Mouse (Mus musculus): ENCODE data around the gene Pnck. TPM values are rescaled to one million over a fixed set of nuclear protein-coding genes. Genes with fewer than 3 reads are reported as not detected.

Gene Pnck
- total and polyA plus RNA-seq, 2 experiments: 0.07 TPM; not detected in 1

DNA sequence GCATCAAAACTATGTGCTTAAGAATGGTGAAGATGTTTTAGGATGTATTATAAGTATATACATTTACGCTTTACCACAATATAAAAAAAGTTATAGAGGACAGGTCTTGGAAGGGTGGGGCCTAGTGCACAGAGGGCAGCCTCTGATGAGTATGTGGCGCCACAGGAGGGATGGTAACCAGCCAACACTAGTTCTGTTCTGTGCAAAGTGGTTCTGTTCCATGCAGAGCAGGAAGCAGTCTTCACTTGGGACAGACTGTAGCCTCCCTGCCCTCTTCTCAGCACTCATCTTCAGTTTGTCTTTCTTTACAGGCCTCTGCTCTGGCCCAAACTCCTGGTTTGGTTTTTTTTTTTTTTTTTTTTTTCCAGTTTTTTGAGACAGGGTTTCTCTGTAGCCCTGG, 24.2 kb upstream of the Pnck start:
- H3K79me2 ChIP-seq (ENCODE audit: control insufficient read depth, insufficient read depth, low read length): no peaks in the 10 kb centered on the region
- H3K36me3 ChIP-seq (ENCODE audit: control insufficient read depth, insufficient read depth, low read length): peaks cover 19% of the 10 kb centered on the region
- peaks cover 12% of the 10 kb centered on the region; the same call in 1 of the 2 replicates for H3K4me1 ChIP-seq (ENCODE audit: control insufficient read depth, insufficient read depth, low read length)
- H3K4me3 ChIP-seq (ENCODE audit: insufficient read depth, low read depth, low read length): no peak overlapping the region
- no peak overlapping the region for H3K27ac ChIP-seq (replicated peaks; ENCODE audit: insufficient read depth, low read depth, low read length)
- DNase-seq (ENCODE audit: extremely low read depth, low read depth, low spot score): no peak
- H3K9ac ChIP-seq (ENCODE audit: low read depth, low read length): no peak overlapping the region
- 96% methylated on average over 2 of the region's 2 CpGs for WGBS
- no peaks in the 10 kb centered on the region for H3K27me3 ChIP-seq (ENCODE audit: control insufficient read depth, insufficient read depth, low read length)
- no peak for TF ChIP-seq CTCF (IDR thresholded peaks at IDR 0.05; ENCODE audit: low read depth, low read length)
- no peak for TF ChIP-seq POLR2A (IDR thresholded peaks at IDR 0.05; ENCODE audit: extremely low read depth, insufficient read depth, low read length)

- no peak overlapping the region for H3K4me3 ChIP-seq (ENCODE audit: insufficient read depth, low read depth, low read length)
- H3K27ac ChIP-seq (replicated peaks; ENCODE audit: insufficient read depth, low read depth, low read length): no peak overlapping the region
- 95% methylated on average over 4 of the region's 4 CpGs for WGBS
- H3K36me3 ChIP-seq (ENCODE audit: control insufficient read depth, insufficient read depth, low read length): no peaks in the 10 kb centered on the region; the same call in 1 of the 2 replicates
- no peak overlapping the region for H3K9ac ChIP-seq (ENCODE audit: low read depth, low read length)
- H3K27me3 ChIP-seq (ENCODE audit: control insufficient read depth, insufficient read depth, low read length): no peaks in the 10 kb centered on the region
- peaks cover 5% of the 10 kb centered on the region for H3K4me1 ChIP-seq (ENCODE audit: control insufficient read depth, insufficient read depth, low read length)
- TF ChIP-seq POLR2A (IDR thresholded peaks at IDR 0.05; ENCODE audit: extremely low read depth, insufficient read depth, low read length) (no peak), CTCF (IDR thresholded peaks at IDR 0.05; ENCODE audit: low read depth, low read length) (no peak)
- no peaks in the 10 kb centered on the region for H3K79me2 ChIP-seq (ENCODE audit: control insufficient read depth, insufficient read depth, low read length)
- no peak for DNase-seq (ENCODE audit: extremely low read depth, low read depth, low spot score)
Measured at GRCm38 (mm10) chrX:73676668-73677067, 16.8 kb upstream of the Pnck start.

DNA sequence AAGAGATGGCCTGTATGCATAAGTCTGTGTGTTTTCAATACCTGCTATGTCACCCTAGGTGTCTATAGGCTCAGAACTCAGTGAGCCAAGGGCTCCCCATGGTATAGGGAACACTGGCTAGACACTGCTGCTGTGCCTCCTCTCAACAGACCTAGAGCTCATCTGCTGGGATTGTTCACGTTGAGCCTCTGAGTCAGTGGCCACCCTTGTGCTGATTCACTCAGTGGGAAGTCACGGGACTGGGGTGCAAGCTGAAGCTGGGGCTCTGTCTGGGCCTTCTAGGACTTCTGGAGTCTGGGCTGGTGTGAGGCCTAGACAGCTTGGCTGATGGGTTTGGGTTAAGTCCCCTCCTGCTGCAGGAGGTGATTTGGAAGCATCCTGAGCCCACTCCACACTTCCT, 15.3 kb upstream of the Pnck start:
- Histone ChIP-seq H3K4me3 (ENCODE audit: insufficient read depth, low read depth, low read length) (no peak overlapping the region), H3K27me3 (ENCODE audit: control insufficient read depth, insufficient read depth, low read length) (no peaks in the 10 kb centered on the region)
- WGBS: 94% methylated on average over 2 of the region's 2 CpGs

DNA sequence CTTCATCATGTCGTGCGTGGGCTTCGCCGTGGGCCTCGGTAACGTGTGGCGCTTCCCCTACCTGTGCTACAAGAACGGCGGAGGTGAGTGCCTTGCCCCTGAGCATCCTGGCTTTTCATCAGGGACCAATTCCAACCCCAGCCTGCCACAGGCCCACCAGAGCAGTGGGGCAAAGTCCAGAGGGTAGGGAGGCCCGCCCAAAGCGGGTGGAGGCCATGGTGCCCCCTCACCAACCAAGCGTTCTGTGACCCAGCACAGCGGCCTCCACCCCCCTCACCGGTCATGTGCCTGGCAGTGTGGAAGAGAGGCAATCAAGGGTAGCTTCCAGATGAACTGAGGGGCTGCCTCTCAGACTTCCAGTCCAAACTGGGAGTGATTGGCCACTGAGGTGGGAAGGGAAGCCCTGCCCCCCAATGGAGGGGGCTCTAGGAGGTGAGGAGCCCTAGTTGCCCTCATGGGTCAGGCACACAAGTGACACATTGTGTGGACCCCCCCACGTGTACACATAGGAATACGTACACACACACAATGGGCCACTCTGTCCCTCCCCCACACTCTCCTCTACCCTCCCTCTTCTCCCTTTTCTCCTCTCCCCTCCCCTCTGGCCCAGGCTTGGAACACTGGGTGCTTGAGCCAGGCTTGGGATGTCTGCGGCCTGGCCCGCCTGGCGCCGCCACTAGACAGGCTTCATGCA, 14.2 kb upstream of the Pnck start:
- Histone ChIP-seq H3K4me3 (ENCODE audit: insufficient read depth, low read depth, low read length) (peak overlapping the region; percentile 63), H3K79me2 (ENCODE audit: control insufficient read depth, insufficient read depth, low read length) (no peaks in the 10 kb centered on the region), H3K4me1 (ENCODE audit: control insufficient read depth, insufficient read depth, low read length) (peaks cover 5% of the 10 kb centered on the region), H3K9ac (ENCODE audit: low read depth, low read length) (peak overlapping the region; percentile 55), H3K27me3 (ENCODE audit: control insufficient read depth, insufficient read depth, low read length) (no peaks in the 10 kb centered on the region), H3K27ac (replicated peaks; ENCODE audit: insufficient read depth, low read depth, low read length) (no peak overlapping the region), H3K36me3 (ENCODE audit: control insufficient read depth, insufficient read depth, low read length) (no peaks in the 10 kb centered on the region)
- WGBS: 44% methylated on average over 19 of the region's 20 CpGs
- no peak for DNase-seq (ENCODE audit: extremely low read depth, low read depth, low spot score)
- TF ChIP-seq POLR2A (IDR thresholded peaks at IDR 0.05; ENCODE audit: extremely low read depth, insufficient read depth, low read length) (no peak), CTCF (IDR thresholded peaks at IDR 0.05; ENCODE audit: low read depth, low read length) (no peak)

More for the DNA sequence above, 15.3 kb upstream of the Pnck start:
- H3K79me2 ChIP-seq (ENCODE audit: control insufficient read depth, insufficient read depth, low read length): no peaks in the 10 kb centered on the region
- H3K36me3 ChIP-seq (ENCODE audit: control insufficient read depth, insufficient read depth, low read length): no peaks in the 10 kb centered on the region; the same call in 1 of the 2 replicates
- DNase-seq (ENCODE audit: extremely low read depth, low read depth, low spot score): no peak
- no peak overlapping the region for H3K27ac ChIP-seq (replicated peaks; ENCODE audit: insufficient read depth, low read depth, low read length)
- peaks cover 5% of the 10 kb centered on the region for H3K4me1 ChIP-seq (ENCODE audit: control insufficient read depth, insufficient read depth, low read length)
- H3K9ac ChIP-seq (ENCODE audit: low read depth, low read length): no peak overlapping the region
- no peak for TF ChIP-seq POLR2A (IDR thresholded peaks at IDR 0.05; ENCODE audit: extremely low read depth, insufficient read depth, low read length)
- TF ChIP-seq CTCF (IDR thresholded peaks at IDR 0.05; ENCODE audit: low read depth, low read length): no peak

DNA sequence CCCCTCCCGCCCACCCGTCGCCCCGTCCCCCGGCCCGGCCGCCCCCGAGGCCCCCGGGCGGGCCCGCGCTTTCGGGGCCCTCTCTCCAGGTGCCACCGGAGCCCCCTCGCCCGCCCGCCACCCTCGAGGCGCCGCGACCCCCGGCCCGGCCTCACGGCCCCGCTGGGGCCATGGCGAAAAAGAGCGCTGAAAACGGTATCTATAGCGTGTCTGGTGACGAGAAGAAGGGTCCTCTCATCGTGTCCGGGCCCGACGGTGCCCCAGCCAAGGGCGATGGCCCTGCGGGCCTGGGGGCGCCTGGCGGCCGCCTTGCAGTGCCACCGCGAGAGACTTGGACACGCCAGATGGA, 13.7 kb upstream of the Pnck start:
- Histone ChIP-seq H3K9ac (ENCODE audit: low read depth, low read length) (peak overlapping the region; percentile 55), H3K27me3 (ENCODE audit: control insufficient read depth, insufficient read depth, low read length) (no peaks in the 10 kb centered on the region)
- TF ChIP-seq CTCF (IDR thresholded peaks at IDR 0.05; ENCODE audit: low read depth, low read length) (no peak), POLR2A (IDR thresholded peaks at IDR 0.05; ENCODE audit: extremely low read depth, insufficient read depth, low read length) (no peak)

More for the DNA sequence above, 13.7 kb upstream of the Pnck start:
- Histone ChIP-seq H3K27ac (replicated peaks; ENCODE audit: insufficient read depth, low read depth, low read length) (no peak overlapping the region), H3K4me3 (ENCODE audit: insufficient read depth, low read depth, low read length) (peak overlapping the region; percentile 63), H3K36me3 (ENCODE audit: control insufficient read depth, insufficient read depth, low read length) (no peaks in the 10 kb centered on the region), H3K79me2 (ENCODE audit: control insufficient read depth, insufficient read depth, low read length) (no peaks in the 10 kb centered on the region), H3K4me1 (ENCODE audit: control insufficient read depth, insufficient read depth, low read length) (peaks cover 5% of the 10 kb centered on the region)
- 3% methylated on average over 17 of the region's 42 CpGs for WGBS
- no peak for DNase-seq (ENCODE audit: extremely low read depth, low read depth, low spot score)

Measured in liver, adult 2 months (tissue).